Mouse (Mus musculus) embryonic facial prominence, embryonic 12.5 days (tissue): ENCODE data around the gene Osbpl6. TPM values are rescaled to one million over a fixed set of nuclear protein-coding genes. Genes with fewer than 3 reads are reported as not detected.

ENCODE experiments used
- ATAC-seq: fragments of 200-750 bp; cut with Nextera tagmentation; 2 replicates; pipeline ENCODE4 v1.8.0; 2017; ENCODE audit not compliant: insufficient number of reproducible peaks, insufficient read depth, low FRiP score, low TSS enrichment
- H3K27ac ChIP-seq: fragments of 300-500 bp; sonication (generic); 2 replicates; pipeline ENCODE4 v1.5.1; 2016; ENCODE audit warnings: mild to moderate bottlenecking
- H3K27me3 ChIP-seq: fragments of 300-500 bp; sonication (generic); 2 replicates; pipeline ENCODE4 v1.6.1; 2016; ENCODE audit warnings: mild to moderate bottlenecking, moderate library complexity
- H3K36me3 ChIP-seq: fragments of 300-500 bp; sonication (generic); 2 replicates; pipeline ENCODE4 v1.6.1; 2016; ENCODE audit warnings: mild to moderate bottlenecking
- H3K4me1 ChIP-seq: fragments of 300-500 bp; sonication (generic); 2 replicates; pipeline ENCODE4 v1.6.1; 2016
- H3K4me2 ChIP-seq: fragments of 300-500 bp; sonication (generic); replicated peaks from 2 replicates; pipeline ENCODE4 v1.6.1; 2016; ENCODE audit warnings: mild to moderate bottlenecking, moderate library complexity
- H3K4me3 ChIP-seq: fragments of 300-500 bp; sonication (generic); 2 replicates; pipeline ENCODE4 v1.5.1; 2016; ENCODE audit warnings: mild to moderate bottlenecking
- H3K9ac ChIP-seq: fragments of 300-500 bp; sonication (generic); 2 replicates; pipeline ENCODE4 v1.6.1; 2016; ENCODE audit warnings: mild to moderate bottlenecking, moderate library complexity
- H3K9me3 ChIP-seq: fragments of 300-500 bp; sonication (generic); 2 replicates; pipeline ENCODE4 v1.6.1; 2016; ENCODE audit warnings: mild to moderate bottlenecking, moderate library complexity
- WGBS: fragments of 180-500 bp; shearing (Covaris S2); methylation state at CpG from one replicate; pipeline ENCODE4 v1.1.7; 2016; 5-methylcytosine and 5-hydroxymethylcytosine counted together
- polyA plus RNA-seq: library from polyadenylated mRNA; unstranded; fragments of >200 nt; fragmentation: Nextera tagmentation; extraction: Ambion mirVana; gene quantifications from 2 replicates; pipeline ENCODE4 v1.2.1, GENCODE M21; 2016

The Osbpl6 gene
- polyA plus RNA-seq, 1 experiment from 2014 or later = 19.6 TPM

- Histone ChIP-seq H3K4me1 (no peaks in the 10 kb centered on the region), H3K9ac (no peak overlapping the region), H3K27ac (no peak overlapping the region), H3K36me3 (peaks cover 63% of the 10 kb centered on the region), H3K9me3 (no peaks in the 10 kb centered on the region), H3K27me3 (no peaks in the 10 kb centered on the region), H3K4me2 (no peak overlapping the region), H3K4me3 (no peak overlapping the region)
- ATAC-seq = no peak
- 97% methylated on average over 19 of the region's 19 CpGs for WGBS
Observed at GRCm38 (mm10) chr2:76378646-76379045, 27.7 kb upstream of the Osbpl6 start.

GRCm38 (mm10) chr2:76386531-76386930, 19.8 kb upstream of the Osbpl6 start:
- no peak overlapping the region for H3K4me2 ChIP-seq
- ATAC-seq = no peak
- H3K9me3 ChIP-seq = no peaks in the 10 kb centered on the region
- H3K4me1 ChIP-seq = no peaks in the 10 kb centered on the region
- no peak overlapping the region for H3K27ac ChIP-seq
- H3K36me3 ChIP-seq = peaks cover 15% of the 10 kb centered on the region
- H3K4me3 ChIP-seq = no peak overlapping the region
- H3K9ac ChIP-seq = no peak overlapping the region
- H3K27me3 ChIP-seq = no peaks in the 10 kb centered on the region

GRCm38 (mm10) chr2:76400178-76400577, 6.1 kb upstream of the Osbpl6 start:
- no peaks in the 10 kb centered on the region for H3K36me3 ChIP-seq
- no peak overlapping the region for H3K27ac ChIP-seq
- H3K4me2 ChIP-seq = no peak overlapping the region
- no peaks in the 10 kb centered on the region for H3K4me1 ChIP-seq
- no peak overlapping the region for H3K4me3 ChIP-seq
- peaks cover 9% of the 10 kb centered on the region for H3K27me3 ChIP-seq
- H3K9me3 ChIP-seq = no peaks in the 10 kb centered on the region
- ATAC-seq = no peak
- H3K9ac ChIP-seq = no peak overlapping the region

- Histone ChIP-seq H3K9me3 (no peaks in the 10 kb centered on the region), H3K4me2 (peak overlapping the region; percentile 85), H3K36me3 (no peaks in the 10 kb centered on the region), H3K4me1 (0 out of 2 replicates have a peak, but pooled peaks cover 6% of the 10 kb centered on the region), H3K27me3 (peaks cover 9% of the 10 kb centered on the region), H3K4me3 (peak overlapping the region; percentile 86), H3K27ac (0 out of 2 replicates have a peak overlapping the region, but pooled peaks have one; percentile 57), H3K9ac (peak overlapping the region; percentile 88)
- ATAC-seq = no peak; the same call in none of the 2 replicates
- WGBS = 2% methylated on average over 15 of the region's 15 CpGs
Observed at GRCm38 (mm10) chr2:76405596-76406150, 635 bp upstream of the Osbpl6 start.

- ATAC-seq = peak; percentile 52
- under 1% methylated on average over 49 of the region's 49 CpGs for WGBS
- no peaks in the 10 kb centered on the region for H3K9me3 ChIP-seq
- H3K4me2 ChIP-seq = peak overlapping the region; percentile 85
- 0 out of 2 replicates have a peak, but pooled peaks cover 6% of the 10 kb centered on the region for H3K4me1 ChIP-seq
- peak overlapping the region; percentile 88 for H3K9ac ChIP-seq
- peaks cover 9% of the 10 kb centered on the region for H3K27me3 ChIP-seq
- H3K36me3 ChIP-seq = no peaks in the 10 kb centered on the region
- peak overlapping the region; percentile 65; the same call in 1 of the 2 replicates for H3K27ac ChIP-seq
- H3K4me3 ChIP-seq = peak overlapping the region; percentile 86
Observed at GRCm38 (mm10) chr2:76406937-76407441, 681 bp downstream of the Osbpl6 start.

GRCm38 (mm10) chr2:76409526-76409925, 3.2 kb downstream of the Osbpl6 start:
- peaks cover 2% of the 10 kb centered on the region; the same call in 1 of the 2 replicates for H3K27me3 ChIP-seq
- H3K4me1 ChIP-seq = 0 out of 2 replicates have a peak, but pooled peaks cover 6% of the 10 kb centered on the region
- no peak overlapping the region for H3K4me3 ChIP-seq
- no peaks in the 10 kb centered on the region for H3K36me3 ChIP-seq
- WGBS = 59% methylated on average over 1 of the region's 1 CpGs
- ATAC-seq = no peak
- no peak overlapping the region for H3K4me2 ChIP-seq
- H3K9ac ChIP-seq = no peak overlapping the region
- H3K9me3 ChIP-seq = no peaks in the 10 kb centered on the region
- H3K27ac ChIP-seq = no peak overlapping the region

- ATAC-seq = no peak
- 85% methylated on average over 2 of the region's 2 CpGs for WGBS
- Histone ChIP-seq H3K36me3 (no peaks in the 10 kb centered on the region), H3K9me3 (no peaks in the 10 kb centered on the region), H3K4me2 (no peak overlapping the region), H3K4me1 (0 out of 2 replicates have a peak, but pooled peaks cover 6% of the 10 kb centered on the region), H3K27me3 (no peaks in the 10 kb centered on the region), H3K9ac (no peak overlapping the region), H3K4me3 (no peak overlapping the region), H3K27ac (no peak overlapping the region)
Observed at GRCm38 (mm10) chr2:76409986-76410385, 3.7 kb downstream of the Osbpl6 start.

GRCm38 (mm10) chr2:76412924-76413323, 6.6 kb downstream of the Osbpl6 start:
- no peaks in the 10 kb centered on the region for H3K4me1 ChIP-seq
- H3K36me3 ChIP-seq = no peaks in the 10 kb centered on the region
- H3K27ac ChIP-seq = no peak overlapping the region
- no peak overlapping the region for H3K4me2 ChIP-seq
- no peak overlapping the region for H3K4me3 ChIP-seq
- 57% methylated on average over 2 of the region's 2 CpGs for WGBS
- no peak for ATAC-seq
- no peak overlapping the region for H3K9ac ChIP-seq
- H3K27me3 ChIP-seq = no peaks in the 10 kb centered on the region
- H3K9me3 ChIP-seq = no peaks in the 10 kb centered on the region

- no peak overlapping the region for H3K4me3 ChIP-seq
- no peaks in the 10 kb centered on the region for H3K4me1 ChIP-seq
- ATAC-seq = no peak
- no peak overlapping the region for H3K4me2 ChIP-seq
- no peaks in the 10 kb centered on the region for H3K27me3 ChIP-seq
- H3K9me3 ChIP-seq = no peaks in the 10 kb centered on the region
- no peak overlapping the region for H3K9ac ChIP-seq
- H3K36me3 ChIP-seq = no peaks in the 10 kb centered on the region
- H3K27ac ChIP-seq = no peak overlapping the region
- WGBS = 93% methylated on average over 14 of the region's 14 CpGs
Observed at GRCm38 (mm10) chr2:76417446-76418141, 11.3 kb downstream of the Osbpl6 start.

GRCm38 (mm10) chr2:76418142-76418518, 11.8 kb downstream of the Osbpl6 start:
- Histone ChIP-seq H3K9me3 (no peaks in the 10 kb centered on the region), H3K36me3 (no peaks in the 10 kb centered on the region), H3K4me1 (no peaks in the 10 kb centered on the region), H3K27me3 (no peaks in the 10 kb centered on the region), H3K4me3 (no peak overlapping the region), H3K9ac (no peak overlapping the region), H3K4me2 (no peak overlapping the region), H3K27ac (no peak overlapping the region)
- ATAC-seq = no peak
- 94% methylated on average over 3 of the region's 3 CpGs for WGBS

- Histone ChIP-seq H3K4me2 (no peak overlapping the region), H3K9me3 (no peaks in the 10 kb centered on the region), H3K9ac (no peak overlapping the region), H3K4me3 (no peak overlapping the region), H3K36me3 (no peaks in the 10 kb centered on the region), H3K27me3 (no peaks in the 10 kb centered on the region), H3K4me1 (no peaks in the 10 kb centered on the region), H3K27ac (no peak overlapping the region)
- WGBS = 67% methylated on average over 6 of the region's 6 CpGs
- ATAC-seq = no peak
Observed at GRCm38 (mm10) chr2:76421411-76421924, 15.2 kb downstream of the Osbpl6 start.

GRCm38 (mm10) chr2:76426816-76427215, 20.5 kb downstream of the Osbpl6 start:
- Histone ChIP-seq H3K4me3 (no peak overlapping the region), H3K27ac (no peak overlapping the region), H3K4me2 (no peak overlapping the region), H3K4me1 (peaks cover 6% of the 10 kb centered on the region; the same call in 1 of the 2 replicates), H3K9me3 (no peaks in the 10 kb centered on the region), H3K27me3 (no peaks in the 10 kb centered on the region), H3K36me3 (no peaks in the 10 kb centered on the region), H3K9ac (no peak overlapping the region)
- WGBS = 71% methylated on average over 3 of the region's 3 CpGs
- ATAC-seq = no peak
